Comparison of ENCODE assay signal across 9 mouse cellular contexts in the genomic region with DNA sequence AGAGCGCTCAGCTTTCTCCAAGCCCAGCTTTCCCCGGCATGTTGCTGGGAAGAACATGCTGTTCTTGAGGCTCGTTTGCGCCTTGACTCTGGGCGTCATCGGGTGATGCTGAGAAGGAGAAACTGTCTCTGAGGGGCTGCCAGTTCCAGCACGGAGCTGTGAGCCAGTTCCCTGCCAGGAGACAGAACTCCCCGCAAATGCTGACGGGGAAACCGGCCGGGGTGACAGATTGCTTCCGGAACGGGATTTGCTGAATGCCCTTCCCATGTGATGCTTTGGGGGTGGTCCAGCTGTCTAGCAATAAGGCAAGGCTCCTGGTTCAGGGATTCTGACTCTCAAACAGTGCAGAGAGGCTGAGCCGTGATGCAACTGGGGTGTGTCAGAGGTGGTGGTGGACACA.
DNase-seq lines count a peak whose midpoint lies in the region; ATAC-seq and TF ChIP-seq lines count a peak whose summit lies in the region.
"Had no signal": no experiment of that assay in that cellular context is flagged by ENCODE, and none has a peak within 500 bp of the region (broad histone marks: within the 10 kb centered on the region; RNA-seq: fewer than 3 reads in every experiment).

No protein-coding gene starts in this region.

- no peaks in the 10 kb centered on the region for H3K27me3 ChIP-seq in heart, embryonic 12.5 days (replicated peaks)
- H3K27me3 ChIP-seq in liver, postnatal 0 days (ENCODE audit: insufficient read depth, low read length) = no peaks in the 10 kb centered on the region
- H3K27me3 ChIP-seq: CH12.LX had no signal

- peak; percentile 21 to 56 for DNase-seq in heart, adult 18-20 months
- peak; percentile 84 for DNase-seq in cerebellum, adult 11-12 months
- DNase-seq in heart, postnatal 36 days = peak; percentile 25 to 41
- peak; percentile 65 to 81 for DNase-seq in left cerebral cortex, postnatal 25 days (ENCODE audit: low spot score in 2 of 2)
- peak; percentile 64 for DNase-seq in telencephalon, adult 2 months (ENCODE audit: low read depth, low spot score)
- no peak for DNase-seq in liver, postnatal 0 days
- no peak for DNase-seq in B cell, adult 2 months

- no peak for ATAC-seq in heart, embryonic 12.5 days (ENCODE audit: insufficient number of reproducible peaks, low FRiP score)
- no peak for ATAC-seq in liver, postnatal 0 days

- H3K4me3 ChIP-seq in heart, embryonic 12.5 days = no peak overlapping the region
- H3K4me3 ChIP-seq in liver, postnatal 0 days (ENCODE audit: low read depth, low read length) = no peak overlapping the region

- H3K4me2 ChIP-seq in heart, embryonic 12.5 days = no peak overlapping the region
- no peak overlapping the region for H3K4me2 ChIP-seq in liver, postnatal 0 days (ENCODE audit: low read depth, low read length)

- WGBS in heart, embryonic 12.5 days = 51% methylated on average over 14 of the region's 14 CpGs
- 63% methylated on average over 14 of the region's 14 CpGs for WGBS in liver, postnatal 0 days (ENCODE audit: insufficient replicate concordance)

- no peak overlapping the region for H3K27ac ChIP-seq in heart, embryonic 12.5 days (ENCODE audit: poor library complexity, severe bottlenecking)
- H3K27ac ChIP-seq in liver, postnatal 0 days (ENCODE audit: low read depth) = no peak overlapping the region

- no peak for TF ChIP-seq EP300 in liver, postnatal 0 days (IDR thresholded peaks at IDR 0.05; ENCODE audit: low read depth)

- H3K9me3 ChIP-seq in heart, embryonic 12.5 days (replicated peaks) = no peaks in the 10 kb centered on the region
- no peaks in the 10 kb centered on the region for H3K9me3 ChIP-seq in liver, postnatal 0 days (ENCODE audit: low read length)

- intact Hi-C loops in heart, postnatal 36 days (cut with DNase I) = no loop called here
- intact Hi-C loops in left cerebral cortex, postnatal 25 days (cut with DNase I) = no loop called here

- no peaks in the 10 kb centered on the region for H3K36me3 ChIP-seq in heart, embryonic 12.5 days
- H3K36me3 ChIP-seq in liver, postnatal 0 days (replicated peaks; ENCODE audit: insufficient read depth, low read length) = no peaks in the 10 kb centered on the region

- TF ChIP-seq CTCF in liver, postnatal 0 days (IDR thresholded peaks at IDR 0.05; ENCODE audit: low read depth) = no peak

- no peak overlapping the region for H3K9ac ChIP-seq in heart, embryonic 12.5 days
- H3K9ac ChIP-seq in liver, postnatal 0 days (replicated peaks) = no peak overlapping the region

- H3K4me1 ChIP-seq in heart, embryonic 12.5 days (replicated peaks) = peaks cover 7% of the 10 kb centered on the region
- H3K4me1 ChIP-seq in liver, postnatal 0 days (ENCODE audit: insufficient read depth) = no peaks in the 10 kb centered on the region

Comparison
In these comparisons a context has a peak if more than half of its experiments do, and no peak if none do; other contexts are left out.
1. DNase-seq: peak in heart, adult 18-20 months (2 of 2), cerebellum, adult 11-12 months (single experiment), heart, postnatal 36 days (2 of 2), left cerebral cortex, postnatal 25 days (2 of 2) and telencephalon, adult 2 months (single experiment); none in liver, postnatal 0 days (single experiment) and B cell, adult 2 months (0 of 2).